Mouse (Mus musculus) lung, postnatal 14 days (tissue): ENCODE measurements around the gene Cdk19.

Experiments
- DNase-seq: peaks from one replicate; pipeline ENCODE4 v3.0.0; 2021

Cdk19 gene

GRCm38 (mm10) chr10:40349631-40350177 is 10.3 kb downstream of the Cdk19 start:
- peak; percentile 62 for DNase-seq

- DNase-seq = no peak
Measured at GRCm38 (mm10) chr10:40350245-40350932, 11.0 kb downstream of the Cdk19 start.

DNA sequence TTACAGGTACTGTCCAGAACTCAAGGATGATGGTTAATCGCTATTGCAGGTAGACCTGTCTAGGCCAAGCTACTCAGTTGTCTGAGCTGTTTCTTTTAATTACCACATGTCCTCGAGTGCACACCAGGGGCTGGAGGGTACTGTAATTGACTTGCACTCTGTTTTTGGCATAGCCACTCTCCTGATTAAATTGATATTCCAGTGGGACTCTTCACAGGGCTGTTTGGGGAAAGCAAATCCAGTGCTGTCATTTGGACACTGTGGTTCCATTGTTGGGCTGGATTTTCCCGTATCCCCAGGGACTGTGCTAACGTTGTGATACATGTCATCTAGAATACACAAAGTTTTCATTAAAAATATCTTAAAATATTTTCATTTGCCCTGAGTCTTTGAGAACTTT is 11.8 kb downstream of the Cdk19 start:
- DNase-seq = no peak

GRCm38 (mm10) chr10:40354081-40354480 is 14.7 kb downstream of the Cdk19 start:
- no peak for DNase-seq

DNA sequence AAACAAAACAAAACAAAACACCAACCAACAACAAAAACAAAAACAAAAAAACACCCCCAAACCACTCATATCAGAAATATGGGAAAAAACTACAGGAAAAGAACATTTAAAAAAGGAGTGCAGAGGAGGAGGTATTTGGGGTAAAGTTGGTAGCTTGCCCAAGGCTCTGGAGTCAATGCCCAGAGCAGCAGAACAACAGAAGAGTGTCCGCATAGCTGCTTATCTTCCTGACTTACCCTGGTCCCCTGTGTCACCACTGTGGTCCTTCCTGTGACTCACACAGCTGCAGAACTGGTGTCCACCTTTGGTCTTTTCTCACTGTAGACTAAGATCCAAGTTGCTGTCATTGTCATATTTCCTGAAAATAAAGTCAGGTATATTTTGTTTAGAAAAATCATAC is 15.2 kb downstream of the Cdk19 start:
- DNase-seq = no peak

DNA sequence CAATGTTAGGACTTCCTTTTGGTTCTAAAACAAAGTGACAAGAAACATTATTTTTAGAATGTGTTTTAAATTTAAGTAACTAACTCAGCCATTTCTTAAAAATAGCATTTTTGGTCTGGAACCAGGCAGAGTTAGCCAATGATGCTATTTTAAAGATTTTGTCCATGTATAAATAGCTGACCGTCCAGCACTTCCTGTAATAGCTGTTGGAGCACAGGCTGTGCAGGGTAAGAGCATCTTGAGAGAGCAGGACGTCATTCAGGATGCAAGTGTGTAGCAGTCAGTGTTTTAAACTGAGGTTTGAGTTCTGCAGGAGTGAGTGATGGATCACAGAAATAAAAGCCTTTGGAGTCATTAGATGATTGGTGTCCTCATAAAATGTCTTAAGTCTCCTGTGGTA is 18.8 kb downstream of the Cdk19 start:
- no peak for DNase-seq

DNA sequence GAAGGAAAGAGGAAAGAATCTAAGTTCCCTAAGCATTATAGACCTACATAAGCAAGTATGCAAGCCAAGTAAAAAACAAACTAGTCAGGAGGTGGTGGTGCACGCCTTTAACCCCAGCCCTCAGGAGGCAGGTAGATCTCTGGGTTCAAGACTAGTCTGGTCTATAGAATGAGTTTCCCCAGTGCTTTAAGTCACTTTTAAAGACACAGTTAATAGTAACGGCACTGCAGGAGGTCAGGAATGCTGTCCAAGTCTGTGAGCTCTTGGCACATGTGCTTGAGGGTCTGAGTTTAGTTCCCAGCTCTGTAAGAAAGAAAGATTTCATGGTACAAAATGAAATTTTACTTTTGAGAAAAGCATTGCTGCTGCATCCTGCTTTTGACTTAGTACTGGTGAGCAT is 19.8 kb downstream of the Cdk19 start:
- DNase-seq = no peak

DNA sequence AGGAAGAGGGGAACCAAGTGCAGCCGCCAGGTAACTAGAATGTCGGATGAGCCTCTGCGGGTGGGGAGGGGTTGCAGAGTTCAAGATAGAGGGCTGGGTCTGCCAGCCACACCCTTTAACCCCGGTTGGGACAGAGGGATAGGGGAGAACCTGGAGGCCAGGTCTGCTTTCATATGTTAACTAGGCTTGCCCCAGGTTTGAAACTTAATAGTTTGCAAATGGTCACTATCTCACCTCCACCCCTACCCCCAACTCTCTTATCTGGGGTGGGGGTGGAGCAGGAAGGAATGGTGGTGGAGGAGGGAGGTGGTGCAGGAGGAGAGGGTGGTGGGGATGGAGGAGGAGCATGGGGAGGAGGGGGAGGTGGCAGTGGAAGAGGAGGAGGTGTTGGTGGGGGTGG is 23.6 kb downstream of the Cdk19 start:
- DNase-seq = no peak

- DNase-seq = no peak
Measured at GRCm38 (mm10) chr10:40364642-40365361, 25.4 kb downstream of the Cdk19 start.

- DNase-seq = no peak
Measured at GRCm38 (mm10) chr10:40365991-40366390, 26.6 kb downstream of the Cdk19 start.

DNA sequence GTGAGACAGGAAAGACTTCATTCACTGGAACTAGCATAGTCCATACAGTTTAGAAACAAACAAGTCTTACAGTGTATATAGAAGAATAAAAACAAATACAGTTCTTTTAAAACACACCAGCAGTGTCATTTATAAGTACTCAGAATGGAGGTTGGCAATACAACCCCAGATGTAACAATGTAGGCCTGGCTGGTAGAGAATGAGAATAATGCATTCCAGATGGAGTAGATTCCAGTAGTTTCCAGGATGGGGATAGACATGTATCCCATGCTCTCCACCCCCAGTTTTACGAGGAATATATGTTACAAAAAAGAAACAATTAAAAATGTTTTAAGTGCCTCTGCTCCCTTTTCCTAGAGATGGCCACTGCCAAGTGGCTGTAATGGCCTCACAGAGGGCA is 29.2 kb downstream of the Cdk19 start:
- no peak for DNase-seq

- no peak for DNase-seq
Measured at GRCm38 (mm10) chr10:40370156-40370555, 30.8 kb downstream of the Cdk19 start.

GRCm38 (mm10) chr10:40371184-40371913 is 32.0 kb downstream of the Cdk19 start:
- no peak for DNase-seq

- no peak for DNase-seq
Measured at GRCm38 (mm10) chr10:40371914-40372675, 32.7 kb downstream of the Cdk19 start.

GRCm38 (mm10) chr10:40373749-40374148 is 34.4 kb downstream of the Cdk19 start:
- DNase-seq = no peak

GRCm38 (mm10) chr10:40374828-40375227 is 35.5 kb downstream of the Cdk19 start:
- no peak for DNase-seq

- DNase-seq = no peak
Measured at GRCm38 (mm10) chr10:40376286-40376685, 36.9 kb downstream of the Cdk19 start.

DNA sequence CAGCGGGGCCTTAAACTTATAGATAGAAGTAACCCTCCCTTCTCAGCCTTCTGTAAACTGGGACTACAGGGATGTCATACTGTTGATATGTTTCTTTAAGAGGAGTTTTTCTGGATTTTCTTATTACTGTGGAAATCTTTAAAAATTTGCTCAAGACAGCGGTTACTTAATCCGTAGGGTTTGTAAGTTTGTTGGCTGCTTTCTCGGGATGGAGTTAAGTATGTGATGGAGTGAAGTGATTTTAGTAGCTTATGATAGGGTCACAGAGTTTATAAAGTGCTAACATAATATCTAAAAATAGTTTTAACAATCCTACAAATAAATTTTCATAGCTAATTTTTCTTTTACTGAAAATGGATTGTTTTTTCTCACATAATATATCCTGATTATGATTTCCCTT is 38.9 kb downstream of the Cdk19 start:
- no peak for DNase-seq

GRCm38 (mm10) chr10:40379682-40380081 is 40.3 kb downstream of the Cdk19 start:
- no peak for DNase-seq

DNA sequence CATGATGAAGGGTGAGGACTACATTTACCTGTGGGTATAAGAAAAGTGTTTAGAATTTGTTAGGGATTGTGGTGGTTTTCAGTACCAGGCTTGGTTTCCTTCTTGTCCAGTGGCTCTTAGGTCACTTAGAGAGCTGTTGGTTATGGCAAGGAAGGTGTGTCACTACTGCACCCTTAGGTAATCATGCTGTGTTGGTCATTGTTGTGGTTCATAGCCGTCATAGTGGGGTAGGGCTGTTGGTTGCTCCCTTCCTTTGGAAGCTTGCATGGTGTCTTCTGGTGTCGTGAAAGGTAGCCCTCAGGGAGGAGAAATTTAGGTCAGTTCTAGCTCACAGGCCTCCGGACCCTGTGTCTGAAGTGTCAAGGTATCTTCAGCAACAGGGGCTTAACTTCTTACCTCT is 46.0 kb downstream of the Cdk19 start:
- no peak for DNase-seq

GRCm38 (mm10) chr10:40386126-40386525 is 46.8 kb downstream of the Cdk19 start:
- no peak for DNase-seq

DNA sequence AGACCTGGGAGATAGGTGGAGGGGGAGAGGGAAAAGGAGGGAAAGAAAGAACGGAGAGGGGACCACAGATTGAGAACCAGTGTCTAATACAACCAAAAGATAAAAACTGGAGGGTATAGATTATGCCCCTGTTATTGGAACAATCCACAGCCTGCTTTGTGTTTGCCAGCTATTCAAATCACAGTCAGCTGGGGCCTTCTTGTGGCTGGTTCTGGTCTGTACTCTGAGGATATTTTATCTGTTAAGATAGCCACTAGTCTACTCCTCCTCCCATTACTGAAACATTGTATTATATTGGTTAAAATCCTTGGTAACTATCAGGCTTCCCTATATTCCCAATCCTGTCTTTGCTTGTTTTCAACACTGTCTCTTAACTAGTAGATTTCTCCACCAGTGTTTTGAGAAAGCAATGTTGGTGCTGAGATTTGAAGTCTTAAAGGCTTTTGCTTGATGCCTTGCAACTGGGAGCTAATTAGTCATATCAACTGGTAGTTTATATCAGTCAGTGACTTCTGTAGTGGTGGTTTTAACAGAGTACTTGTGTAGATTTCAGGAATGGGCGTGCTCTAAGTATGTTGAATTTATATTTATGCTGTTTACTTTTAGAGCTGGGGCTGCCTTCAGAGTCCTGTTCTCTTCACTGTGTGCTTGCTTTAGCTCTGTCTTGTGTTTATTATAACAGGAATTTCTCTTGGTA is 54.2 kb downstream of the Cdk19 start:
- no peak for DNase-seq
